Mouse (Mus musculus): ENCODE data around the gene Tcp11l2. TPM values are rescaled to one million over a fixed set of nuclear protein-coding genes. Genes with fewer than 3 reads are reported as not detected.

The Tcp11l2 gene
- polyA plus RNA-seq, 1 experiment from 2014 or later = 11.5 TPM

DNA sequence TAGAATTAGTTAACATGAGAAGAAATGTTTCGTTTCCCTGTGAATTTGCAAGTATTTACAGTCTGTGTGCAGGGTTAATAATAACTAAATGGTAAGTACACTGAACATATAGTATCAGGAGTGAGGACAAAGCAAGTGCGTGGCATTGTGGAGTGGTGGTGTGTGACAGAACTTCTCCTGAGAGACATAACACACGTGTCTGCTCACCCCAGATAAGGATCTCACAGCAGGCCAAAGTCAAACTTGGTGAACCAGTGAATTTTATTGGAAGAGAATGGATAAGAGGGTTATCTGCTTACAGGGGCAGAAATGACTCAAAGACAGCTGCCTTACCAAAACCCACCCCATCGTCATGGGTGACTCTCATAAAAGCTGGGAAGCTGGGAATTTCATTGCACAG lies 72.5 kb downstream of the Tcp11l2 start:
- Histone ChIP-seq H3K4me1 (replicated peaks; ENCODE audit: control insufficient read depth, insufficient read depth, low read length) (no peaks in the 10 kb centered on the region), H3K9me3 (ENCODE audit: control insufficient read depth, low read length) (no peaks in the 10 kb centered on the region), H3K36me3 (ENCODE audit: control insufficient read depth, insufficient read depth, low read length) (no peaks in the 10 kb centered on the region), H3K27me3 (ENCODE audit: control insufficient read depth, insufficient read depth, low read length) (no peaks in the 10 kb centered on the region), H3K27ac (ENCODE audit: low read depth, low read length) (no peak overlapping the region), H3K9ac (ENCODE audit: low read depth, low read length) (no peak overlapping the region), H3K4me2 (replicated peaks; ENCODE audit: low read depth, low read length) (no peak overlapping the region), H3K4me3 (ENCODE audit: low read depth, low read length) (no peak overlapping the region)
- DNase-seq (ENCODE audit: low spot score) = no peak
- 84% methylated on average over 4 of the region's 4 CpGs for WGBS
- ATAC-seq (ENCODE audit: low FRiP score) = no peak

DNA sequence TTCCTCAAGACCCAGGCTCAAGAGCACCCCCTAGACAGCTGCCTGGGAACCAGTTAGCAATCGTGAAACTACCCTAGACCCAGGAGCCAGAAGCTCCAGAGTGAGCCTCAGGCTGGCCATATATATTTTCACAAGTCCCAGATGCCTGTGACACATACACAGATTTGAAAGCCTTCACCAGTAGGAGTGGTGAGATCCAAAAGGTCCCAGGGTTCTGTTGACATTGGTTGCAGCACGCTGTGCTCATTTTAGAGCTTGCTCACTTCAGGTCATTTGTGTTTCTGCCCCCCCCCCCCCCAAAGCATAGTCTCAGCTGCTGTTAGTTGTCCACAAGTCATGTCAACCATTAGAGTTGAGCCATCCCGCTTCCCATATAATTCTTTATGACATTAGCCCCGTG lies 77.6 kb downstream of the Tcp11l2 start:
- no peaks in the 10 kb centered on the region for H3K36me3 ChIP-seq (ENCODE audit: control insufficient read depth, insufficient read depth, low read length)
- no peaks in the 10 kb centered on the region for H3K4me1 ChIP-seq (replicated peaks; ENCODE audit: control insufficient read depth, insufficient read depth, low read length)
- no peak for DNase-seq (ENCODE audit: low spot score)
- H3K27ac ChIP-seq (ENCODE audit: low read depth, low read length) = no peak overlapping the region
- H3K27me3 ChIP-seq (ENCODE audit: control insufficient read depth, insufficient read depth, low read length) = no peaks in the 10 kb centered on the region
- H3K4me3 ChIP-seq (ENCODE audit: low read depth, low read length) = no peak overlapping the region
- H3K9ac ChIP-seq (ENCODE audit: low read depth, low read length) = no peak overlapping the region
- no peak for ATAC-seq (ENCODE audit: low FRiP score)
- H3K4me2 ChIP-seq (replicated peaks; ENCODE audit: low read depth, low read length) = no peak overlapping the region
- no peaks in the 10 kb centered on the region for H3K9me3 ChIP-seq (ENCODE audit: control insufficient read depth, low read length)
- 84% methylated on average over 4 of the region's 4 CpGs for WGBS

DNA sequence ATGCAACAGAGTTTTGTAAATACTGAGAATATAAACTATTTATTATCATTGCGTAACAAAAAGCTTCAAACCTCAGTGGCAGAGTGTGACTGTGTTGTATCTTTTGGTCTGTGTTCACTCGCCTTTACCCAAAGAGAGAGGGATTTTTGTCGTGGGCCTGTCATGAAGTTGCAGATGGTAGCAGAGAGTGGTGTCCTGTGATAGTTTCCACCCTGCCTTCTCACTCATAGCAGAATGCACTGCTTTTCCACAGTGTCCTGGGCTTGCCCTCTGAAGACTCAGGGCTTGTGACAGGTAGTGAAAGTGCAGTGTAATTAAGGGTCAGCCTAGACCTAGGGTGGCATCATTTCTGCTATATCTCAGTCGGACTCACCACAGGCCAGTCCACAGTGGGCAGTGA lies 78.3 kb downstream of the Tcp11l2 start:
- Histone ChIP-seq H3K4me1 (replicated peaks; ENCODE audit: control insufficient read depth, insufficient read depth, low read length) (no peaks in the 10 kb centered on the region), H3K4me2 (replicated peaks; ENCODE audit: low read depth, low read length) (no peak overlapping the region), H3K36me3 (ENCODE audit: control insufficient read depth, insufficient read depth, low read length) (no peaks in the 10 kb centered on the region), H3K27ac (ENCODE audit: low read depth, low read length) (no peak overlapping the region), H3K27me3 (ENCODE audit: control insufficient read depth, insufficient read depth, low read length) (no peaks in the 10 kb centered on the region), H3K9me3 (ENCODE audit: control insufficient read depth, low read length) (no peaks in the 10 kb centered on the region), H3K4me3 (ENCODE audit: low read depth, low read length) (no peak overlapping the region), H3K9ac (ENCODE audit: low read depth, low read length) (no peak overlapping the region)
- ATAC-seq (ENCODE audit: low FRiP score) (no peak), DNase-seq (ENCODE audit: low spot score) (no peak)
- WGBS = 89% methylated on average over 4 of the region's 4 CpGs

DNA sequence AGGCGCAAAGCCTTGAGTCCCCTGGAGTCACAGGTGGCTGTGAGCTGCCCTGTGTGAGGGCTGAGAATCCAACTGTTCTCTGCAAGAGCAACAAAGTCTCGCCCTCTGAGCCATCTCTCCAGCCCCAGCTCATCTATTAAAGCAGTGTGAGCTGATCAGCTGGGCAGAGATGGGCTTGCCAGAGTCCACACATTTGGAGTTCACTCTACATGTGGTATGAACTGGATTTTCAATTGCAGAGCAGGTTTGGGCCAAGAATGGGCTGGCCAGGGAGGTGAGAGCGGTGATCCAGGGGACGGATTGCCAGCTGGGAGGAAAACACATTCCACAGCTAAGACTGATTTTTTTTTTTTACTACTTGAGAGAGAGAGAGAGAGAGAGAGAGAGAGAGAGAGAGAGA lies 80.2 kb downstream of the Tcp11l2 start:
- no peak overlapping the region for H3K4me3 ChIP-seq (ENCODE audit: low read depth, low read length)
- no peak for ATAC-seq (ENCODE audit: low FRiP score)
- 76% methylated on average over 4 of the region's 4 CpGs for WGBS
- H3K9me3 ChIP-seq (ENCODE audit: control insufficient read depth, low read length) = no peaks in the 10 kb centered on the region
- H3K27me3 ChIP-seq (ENCODE audit: control insufficient read depth, insufficient read depth, low read length) = no peaks in the 10 kb centered on the region
- no peak overlapping the region for H3K4me2 ChIP-seq (replicated peaks; ENCODE audit: low read depth, low read length)
- no peak overlapping the region; the same call in 1 of the 2 replicates for H3K27ac ChIP-seq (ENCODE audit: low read depth, low read length)
- no peak for DNase-seq (ENCODE audit: low spot score)
- no peak overlapping the region for H3K9ac ChIP-seq (ENCODE audit: low read depth, low read length)
- H3K4me1 ChIP-seq (replicated peaks; ENCODE audit: control insufficient read depth, insufficient read depth, low read length) = no peaks in the 10 kb centered on the region
- H3K36me3 ChIP-seq (ENCODE audit: control insufficient read depth, insufficient read depth, low read length) = no peaks in the 10 kb centered on the region

DNA sequence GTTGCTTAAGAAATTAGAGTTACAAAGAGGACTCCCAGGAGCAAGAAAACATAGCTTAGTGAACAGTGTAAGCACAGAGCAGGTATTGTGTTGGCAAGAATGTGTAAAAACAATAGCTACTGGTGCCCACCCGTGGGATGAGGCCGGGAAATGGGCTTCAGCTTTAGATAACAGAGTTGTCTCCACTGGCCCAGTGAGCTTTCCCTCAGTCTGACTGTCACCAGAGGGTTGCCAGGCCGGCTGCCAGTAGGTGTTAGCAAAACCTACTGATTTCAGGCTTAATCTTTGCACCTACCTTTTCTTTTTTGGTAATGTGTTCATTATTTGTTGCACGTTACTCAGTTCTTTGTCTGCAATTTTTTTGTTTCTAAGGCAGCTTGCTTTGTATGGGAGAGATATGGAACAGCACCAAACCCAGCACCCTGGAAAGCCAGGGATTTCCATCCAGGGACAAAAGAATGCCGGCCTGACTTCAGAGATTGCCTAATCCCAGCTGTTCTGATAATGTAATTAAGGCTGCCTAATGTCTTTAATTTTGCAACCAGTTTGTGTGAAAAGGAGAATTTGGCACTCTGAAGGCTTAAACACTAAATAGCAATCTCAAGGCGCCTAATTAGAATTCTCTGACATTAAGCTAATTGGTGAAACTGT lies 81.1 kb downstream of the Tcp11l2 start:
- no peak overlapping the region for H3K4me2 ChIP-seq (replicated peaks; ENCODE audit: low read depth, low read length)
- 58% methylated on average over 6 of the region's 6 CpGs for WGBS
- no peaks in the 10 kb centered on the region for H3K4me1 ChIP-seq (replicated peaks; ENCODE audit: control insufficient read depth, insufficient read depth, low read length)
- DNase-seq (ENCODE audit: low spot score) = no peak
- ATAC-seq (ENCODE audit: low FRiP score) = no peak
- H3K27me3 ChIP-seq (ENCODE audit: control insufficient read depth, insufficient read depth, low read length) = no peaks in the 10 kb centered on the region
- no peak overlapping the region for H3K9ac ChIP-seq (ENCODE audit: low read depth, low read length)
- H3K36me3 ChIP-seq (ENCODE audit: control insufficient read depth, insufficient read depth, low read length) = no peaks in the 10 kb centered on the region
- no peak overlapping the region for H3K27ac ChIP-seq (ENCODE audit: low read depth, low read length)
- no peaks in the 10 kb centered on the region for H3K9me3 ChIP-seq (ENCODE audit: control insufficient read depth, low read length)
- no peak overlapping the region for H3K4me3 ChIP-seq (ENCODE audit: low read depth, low read length)

DNA sequence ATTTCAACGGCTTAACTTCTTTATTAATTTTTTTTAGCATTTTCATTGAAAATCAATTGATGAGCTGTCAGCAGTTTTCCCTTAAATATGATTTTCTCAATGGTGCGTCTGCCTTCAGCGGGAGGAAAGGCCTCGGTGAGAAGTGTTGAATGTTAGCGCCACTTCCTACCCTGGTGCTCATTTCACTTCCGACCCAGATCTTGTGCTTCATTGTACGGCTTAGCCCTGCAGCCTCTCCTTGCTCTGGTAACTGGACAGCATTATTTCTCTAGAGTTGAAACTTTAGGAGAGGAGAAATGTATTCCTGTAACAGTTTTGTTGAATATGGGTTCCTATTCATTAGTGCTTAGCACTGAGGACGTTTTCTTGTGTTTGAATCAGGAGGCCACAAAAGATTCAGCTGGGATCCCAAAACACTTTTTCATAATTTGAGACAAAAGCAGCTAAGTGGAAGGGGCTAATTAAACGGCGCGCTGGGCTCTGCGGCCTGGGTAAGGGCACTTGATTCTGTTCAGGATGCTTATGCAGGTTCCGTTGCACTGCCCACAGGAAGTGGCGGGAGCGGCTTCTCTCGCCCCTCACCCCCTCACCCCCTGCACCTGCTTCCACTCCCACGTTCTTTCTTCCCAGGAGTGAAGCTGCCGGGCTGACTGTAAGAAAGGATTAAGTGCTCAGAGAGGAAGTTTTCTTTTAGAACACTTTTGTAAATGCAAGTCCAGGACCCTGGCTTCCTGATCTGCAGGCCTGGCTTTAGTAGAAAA lies 81.8 kb downstream of the Tcp11l2 start:
- Histone ChIP-seq H3K36me3 (ENCODE audit: control insufficient read depth, insufficient read depth, low read length) (no peaks in the 10 kb centered on the region), H3K9me3 (ENCODE audit: control insufficient read depth, low read length) (no peaks in the 10 kb centered on the region), H3K27me3 (ENCODE audit: control insufficient read depth, insufficient read depth, low read length) (no peaks in the 10 kb centered on the region), H3K4me2 (replicated peaks; ENCODE audit: low read depth, low read length) (no peak overlapping the region), H3K4me1 (replicated peaks; ENCODE audit: control insufficient read depth, insufficient read depth, low read length) (no peaks in the 10 kb centered on the region), H3K9ac (ENCODE audit: low read depth, low read length) (no peak overlapping the region), H3K4me3 (ENCODE audit: low read depth, low read length) (no peak overlapping the region), H3K27ac (ENCODE audit: low read depth, low read length) (no peak overlapping the region)
- DNase-seq (ENCODE audit: low spot score) (no peak), ATAC-seq (ENCODE audit: low FRiP score) (no peak)
- WGBS = 67% methylated on average over 18 of the region's 18 CpGs

DNA sequence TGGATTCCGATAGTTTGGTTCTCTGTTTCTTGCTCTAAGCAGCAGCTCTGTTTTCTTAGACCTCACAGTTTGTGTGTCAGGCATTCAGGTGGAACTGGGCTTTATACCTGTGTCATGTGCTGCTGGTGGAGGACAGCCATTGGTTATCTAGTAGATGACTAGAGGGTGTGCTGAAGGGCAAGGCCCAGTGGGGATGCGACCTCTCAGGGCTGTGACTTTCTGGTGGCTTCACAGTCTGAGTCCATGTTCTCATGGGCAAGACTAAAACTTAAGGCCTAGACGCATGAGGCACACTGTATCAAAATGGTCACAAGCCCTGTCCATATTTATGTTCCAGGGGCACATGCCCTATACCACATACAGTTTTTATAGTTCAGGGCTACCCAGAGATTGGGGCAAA lies 82.9 kb downstream of the Tcp11l2 start:
- Histone ChIP-seq H3K4me1 (replicated peaks; ENCODE audit: control insufficient read depth, insufficient read depth, low read length) (no peaks in the 10 kb centered on the region), H3K27me3 (ENCODE audit: control insufficient read depth, insufficient read depth, low read length) (no peaks in the 10 kb centered on the region), H3K36me3 (ENCODE audit: control insufficient read depth, insufficient read depth, low read length) (no peaks in the 10 kb centered on the region), H3K4me2 (replicated peaks; ENCODE audit: low read depth, low read length) (no peak overlapping the region), H3K27ac (ENCODE audit: low read depth, low read length) (no peak overlapping the region), H3K4me3 (ENCODE audit: low read depth, low read length) (no peak overlapping the region), H3K9ac (ENCODE audit: low read depth, low read length) (no peak overlapping the region), H3K9me3 (ENCODE audit: control insufficient read depth, low read length) (no peaks in the 10 kb centered on the region)
- 87% methylated on average over 3 of the region's 3 CpGs for WGBS
- no peak for DNase-seq (ENCODE audit: low spot score)
- no peak for ATAC-seq (ENCODE audit: low FRiP score)

DNA sequence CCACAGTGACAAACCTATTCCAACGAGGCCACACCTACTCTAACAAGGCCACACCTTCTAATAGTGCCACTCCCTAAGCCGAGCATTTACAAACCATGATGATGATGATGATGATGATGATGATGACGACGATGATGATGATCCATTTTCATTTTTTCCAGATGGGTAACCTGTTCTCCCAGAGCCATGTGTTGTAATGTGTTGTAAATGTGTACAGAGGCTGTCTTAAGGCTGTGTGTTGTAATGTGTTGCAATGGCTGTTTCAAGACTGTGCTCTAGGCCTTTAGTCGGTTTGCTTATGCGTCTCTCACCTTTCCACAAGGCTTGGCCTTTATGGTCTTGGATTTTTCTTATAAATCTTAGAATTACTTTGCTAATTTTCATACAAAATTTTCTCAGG lies 85.7 kb downstream of the Tcp11l2 start:
- Histone ChIP-seq H3K4me3 (ENCODE audit: low read depth, low read length) (no peak overlapping the region), H3K27me3 (ENCODE audit: control insufficient read depth, insufficient read depth, low read length) (no peaks in the 10 kb centered on the region), H3K4me1 (replicated peaks; ENCODE audit: control insufficient read depth, insufficient read depth, low read length) (no peaks in the 10 kb centered on the region), H3K9ac (ENCODE audit: low read depth, low read length) (no peak overlapping the region), H3K36me3 (ENCODE audit: control insufficient read depth, insufficient read depth, low read length) (no peaks in the 10 kb centered on the region), H3K4me2 (replicated peaks; ENCODE audit: low read depth, low read length) (no peak overlapping the region), H3K9me3 (ENCODE audit: control insufficient read depth, low read length) (no peaks in the 10 kb centered on the region), H3K27ac (ENCODE audit: low read depth, low read length) (no peak overlapping the region)
- no peak for DNase-seq (ENCODE audit: low spot score)
- WGBS = 93% methylated on average over 6 of the region's 6 CpGs
- ATAC-seq (ENCODE audit: low FRiP score) = no peak

Measured in hindbrain, embryonic 11.5 days (tissue).